In the genomic region with DNA sequence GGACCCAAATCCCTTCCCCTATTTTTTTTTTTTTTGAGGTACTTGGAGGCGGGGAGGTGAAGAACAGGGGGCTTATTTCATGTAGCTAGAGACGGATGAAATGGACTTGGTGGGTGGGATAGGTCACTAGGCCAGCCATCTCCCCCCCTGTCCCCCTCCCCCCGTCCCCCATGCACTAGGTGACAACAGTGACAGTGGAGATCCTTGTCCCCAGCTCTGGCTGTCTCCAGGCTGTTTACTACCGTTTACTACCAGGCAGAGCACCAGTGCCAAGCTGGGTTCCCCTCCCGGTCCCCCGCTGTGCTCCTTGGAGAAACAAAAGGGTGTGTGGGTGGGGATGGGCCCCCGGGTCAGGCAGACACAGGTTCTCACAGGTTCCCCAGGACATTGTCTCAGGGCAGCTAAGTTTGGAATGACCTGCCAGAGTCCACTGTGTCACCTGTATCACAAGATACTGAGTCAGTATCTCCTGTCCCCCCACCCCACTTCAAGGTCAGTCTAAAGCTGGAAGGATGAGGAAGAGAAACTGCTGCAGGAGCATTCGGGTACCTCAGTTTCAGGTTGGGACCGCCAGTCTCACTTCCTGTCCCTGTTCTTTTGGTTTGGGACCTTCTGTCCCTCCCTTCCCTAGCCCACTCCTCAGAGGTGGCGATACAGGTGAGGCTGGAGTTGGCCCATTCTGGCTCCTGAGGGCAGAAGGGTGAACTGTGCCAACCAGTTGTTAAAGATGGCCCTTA, we compare ENCODE assay signal across 9 mouse cellular contexts. TPM values are rescaled to one million over a fixed set of nuclear protein-coding genes. Genes with fewer than 3 reads are reported as not detected.
DNase-seq lines count a peak whose midpoint lies in the region; ATAC-seq and TF ChIP-seq lines count a peak whose summit lies in the region.
"Had no signal": no experiment of that assay in that cellular context is flagged by ENCODE, and none has a peak within 500 bp of the region (broad histone marks: within the 10 kb centered on the region; RNA-seq: fewer than 3 reads in every experiment).

No protein-coding gene starts in this region.

- H3K36me3 ChIP-seq in kidney, embryonic 14.5 days (ENCODE audit: control insufficient read depth, insufficient read depth, low read length): peaks cover 5% of the 10 kb centered on the region; the same call in 1 of the 2 replicates
- H3K36me3 ChIP-seq in hindbrain, postnatal 0 days (ENCODE audit: insufficient read depth, low read length): peaks cover 4% of the 10 kb centered on the region; the same call in 1 of the 2 replicates
- peaks cover 17% of the 10 kb centered on the region for H3K36me3 ChIP-seq in midbrain, postnatal 0 days (ENCODE audit: insufficient read depth, low read length)

- peak overlapping the region; percentile 91 for H3K4me2 ChIP-seq in kidney, embryonic 14.5 days (replicated peaks; ENCODE audit: low read depth, low read length)
- H3K4me2 ChIP-seq in hindbrain, postnatal 0 days (ENCODE audit: low read depth, low read length): peak overlapping the region; percentile 95
- H3K4me2 ChIP-seq in midbrain, postnatal 0 days (ENCODE audit: low read depth, low read length, poor library complexity, severe bottlenecking): peak overlapping the region; percentile 87

- no peak for TF ChIP-seq POLR2A in cortical plate, adult 2 months (IDR thresholded peaks at IDR 0.05; ENCODE audit: extremely low read depth, insufficient read depth, low read length)

- peak overlapping the region; percentile 43 for H3K4me3 ChIP-seq in kidney, embryonic 14.5 days (ENCODE audit: low read length)
- H3K4me3 ChIP-seq in cortical plate, adult 2 months (ENCODE audit: insufficient read depth, low read length): peak overlapping the region; percentile 53
- H3K4me3 ChIP-seq in hindbrain, postnatal 0 days (ENCODE audit: low read length): peak overlapping the region; percentile 50
- H3K4me3 ChIP-seq in midbrain, postnatal 0 days (ENCODE audit: low read depth, low read length): peak overlapping the region; percentile 47
- H3K4me3 ChIP-seq: erythroblast, embryonic 14.5 days had no signal

- no peak overlapping the region for H3K27ac ChIP-seq in kidney, embryonic 14.5 days (ENCODE audit: low read depth, low read length)
- H3K27ac ChIP-seq in cortical plate, adult 2 months (ENCODE audit: insufficient read depth, low read length): no peak overlapping the region
- H3K27ac ChIP-seq in hindbrain, postnatal 0 days: no peak overlapping the region
- H3K27ac ChIP-seq in midbrain, postnatal 0 days (ENCODE audit: low read depth, low read length): no peak overlapping the region

- no peak for TF ChIP-seq CTCF in cortical plate, adult 2 months (IDR thresholded peaks at IDR 0.05; ENCODE audit: extremely low read depth, insufficient read depth, low read length)
- no peak for TF ChIP-seq CTCF in hindbrain, postnatal 0 days (IDR thresholded peaks at IDR 0.05; ENCODE audit: low read depth)
- TF ChIP-seq CTCF in midbrain, postnatal 0 days (IDR thresholded peaks at IDR 0.05): no peak

- H3K4me1 ChIP-seq in kidney, embryonic 14.5 days (ENCODE audit: control insufficient read depth, insufficient read depth, low read length): no peaks in the 10 kb centered on the region
- H3K4me1 ChIP-seq in cortical plate, adult 2 months (ENCODE audit: control insufficient read depth, insufficient read depth, low read length): peaks cover 9% of the 10 kb centered on the region
- H3K4me1 ChIP-seq in hindbrain, postnatal 0 days (ENCODE audit: insufficient read depth, low read length): 0 out of 2 replicates have a peak, but pooled peaks cover 5% of the 10 kb centered on the region
- 0 out of 2 replicates have a peak, but pooled peaks cover 7% of the 10 kb centered on the region for H3K4me1 ChIP-seq in midbrain, postnatal 0 days (ENCODE audit: insufficient read depth, low read length)

- no peak for DNase-seq in kidney, adult 11 months
- DNase-seq in hindbrain, postnatal 0 days (ENCODE audit: low spot score): no peak
- DNase-seq in midbrain, postnatal 0 days (ENCODE audit: low spot score): no peak
- no peak for DNase-seq in layer of hippocampus, postnatal 25 days (ENCODE audit: extremely low spot score in 1 of 2, low spot score in 1 of 2)
- no peak for DNase-seq in ovary, postnatal 10 days (ENCODE audit: low spot score)

- peaks cover 3% of the 10 kb centered on the region for H3K27me3 ChIP-seq in kidney, embryonic 14.5 days (ENCODE audit: control insufficient read depth, insufficient read depth, low read length)
- no peaks in the 10 kb centered on the region for H3K27me3 ChIP-seq in hindbrain, postnatal 0 days (ENCODE audit: insufficient read depth, low read length)
- no peaks in the 10 kb centered on the region for H3K27me3 ChIP-seq in midbrain, postnatal 0 days (ENCODE audit: insufficient read depth, low read length)

- no peaks in the 10 kb centered on the region for H3K9me3 ChIP-seq in kidney, embryonic 14.5 days (ENCODE audit: control insufficient read depth, low read length)
- H3K9me3 ChIP-seq in hindbrain, postnatal 0 days (ENCODE audit: low read length): no peaks in the 10 kb centered on the region
- H3K9me3 ChIP-seq in midbrain, postnatal 0 days (ENCODE audit: low read length): no peaks in the 10 kb centered on the region

- peak overlapping the region; percentile 53 for H3K9ac ChIP-seq in kidney, embryonic 14.5 days (ENCODE audit: low read depth, low read length)
- H3K9ac ChIP-seq in hindbrain, postnatal 0 days (replicated peaks; ENCODE audit: low read length): peak overlapping the region; percentile 68
- peak overlapping the region; percentile 57; the same call in 1 of the 2 replicates for H3K9ac ChIP-seq in midbrain, postnatal 0 days (replicated peaks; ENCODE audit: low read length, poor library complexity, severe bottlenecking)

- ATAC-seq in kidney, embryonic 14.5 days (ENCODE audit: low FRiP score, low TSS enrichment): 0 out of 2 replicates have a peak, but pooled peaks have one; percentile 22
- peak; percentile 45; the same call in 1 of the 2 replicates for ATAC-seq in hindbrain, postnatal 0 days
- peak; percentile 32; the same call in 1 of the 2 replicates for ATAC-seq in midbrain, postnatal 0 days (ENCODE audit: low FRiP score)
- no peak for ATAC-seq in megakaryocyte-erythroid progenitor cell, adult 5-6 weeks (replicated peaks; ENCODE audit: low FRiP score, low TSS enrichment, poor library complexity, severe bottlenecking)

- WGBS in kidney, embryonic 14.5 days: 18% methylated on average over 10 of the region's 10 CpGs
- 20% methylated on average over 10 of the region's 10 CpGs for WGBS in hindbrain, postnatal 0 days
- WGBS in midbrain, postnatal 0 days: 29% methylated on average over 9 of the region's 10 CpGs

RNA-seq across cellular contexts. Expression of gene Gpr68, which starts 0.5 kb away (rescaled TPM):
- 0.14 and 0.34 TPM in 2 replicates for polyA plus RNA-seq in kidney, embryonic 14.5 days (2014; fragmentation: Nextera tagmentation; extraction: Ambion mirVana)
- 11.0 and 11.6 TPM in 2 replicates for polyA plus RNA-seq in cortical plate, adult 2 months (2012; rRNA removed)
- total RNA-seq in hindbrain, postnatal 0 days (2014; rRNA removed): 29.5 and 33.1 TPM in 2 replicates
- polyA plus RNA-seq in hindbrain, postnatal 0 days (2015; fragmentation: Nextera tagmentation; extraction: Ambion mirVana): 6.0 and 8.1 TPM in 2 replicates
- 22.3 and 28.4 TPM in 2 replicates for total RNA-seq in midbrain, postnatal 0 days (2014; rRNA removed)
- polyA plus RNA-seq in midbrain, postnatal 0 days (2015; fragmentation: Nextera tagmentation; extraction: Ambion mirVana): 6.2 and 8.7 TPM in 2 replicates
- total RNA-seq in megakaryocyte-erythroid progenitor cell, adult 5-6 weeks (2014; fragmentation: Nextera tagmentation): 0.83 and 1.5 TPM in 2 replicates
- total RNA-seq in megakaryocyte-erythroid progenitor cell, adult 5-6 weeks (2017): 0.42 and 0.50 TPM in 2 replicates
- 10 to 100 TPM; 18.1 to 20.7 TPM for total RNA-seq in layer of hippocampus, postnatal 25 days (2021)
- polyA plus RNA-seq: erythroblast, embryonic 14.5 days had no signal
